Mouse (Mus musculus): ENCODE measurements around the gene Slc7a14. TPM values are rescaled to one million over a fixed set of nuclear protein-coding genes. Genes with fewer than 3 reads are reported as not detected.

Gene Slc7a14
- polyA plus RNA-seq, 1 experiment from 2014 or later: 8.2 TPM

DNA sequence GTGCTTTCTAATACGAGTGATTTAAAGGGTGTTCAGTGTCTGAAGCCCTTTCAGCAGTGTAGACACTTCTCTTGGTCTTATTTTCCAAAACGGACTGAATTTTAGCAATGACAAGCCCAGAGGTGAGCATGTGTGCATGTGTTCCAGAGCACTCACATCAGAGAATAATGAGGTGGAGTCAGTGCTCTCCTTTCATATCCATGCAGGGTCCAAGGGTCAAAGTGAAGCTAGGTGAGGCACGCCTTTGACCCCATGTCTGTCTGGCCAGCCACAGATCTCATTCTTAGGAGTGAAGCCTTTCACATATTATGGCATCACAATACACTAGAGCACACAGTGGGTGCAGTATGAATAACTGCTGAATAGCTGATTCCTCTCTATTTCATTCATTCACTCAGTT is 105.0 kb downstream of the Slc7a14 start:
- Histone ChIP-seq H3K4me3 (ENCODE audit: low read length) (no peak overlapping the region), H3K27ac (ENCODE audit: low read depth, low read length) (no peak overlapping the region), H3K4me2 (ENCODE audit: low read length) (no peak overlapping the region), H3K27me3 (replicated peaks; ENCODE audit: control insufficient read depth, insufficient read depth, low read length) (no peaks in the 10 kb centered on the region), H3K36me3 (ENCODE audit: control insufficient read depth, insufficient read depth, low read length) (no peaks in the 10 kb centered on the region), H3K4me1 (ENCODE audit: control insufficient read depth, insufficient read depth, low read depth, low read length) (peaks cover 3% of the 10 kb centered on the region; the same call in 1 of the 2 replicates), H3K9ac (ENCODE audit: low read depth, low read length) (no peak overlapping the region), H3K9me3 (ENCODE audit: control insufficient read depth, low read length) (no peaks in the 10 kb centered on the region)
- ATAC-seq: no peak
- WGBS: 86% methylated on average over 3 of the region's 3 CpGs

DNA sequence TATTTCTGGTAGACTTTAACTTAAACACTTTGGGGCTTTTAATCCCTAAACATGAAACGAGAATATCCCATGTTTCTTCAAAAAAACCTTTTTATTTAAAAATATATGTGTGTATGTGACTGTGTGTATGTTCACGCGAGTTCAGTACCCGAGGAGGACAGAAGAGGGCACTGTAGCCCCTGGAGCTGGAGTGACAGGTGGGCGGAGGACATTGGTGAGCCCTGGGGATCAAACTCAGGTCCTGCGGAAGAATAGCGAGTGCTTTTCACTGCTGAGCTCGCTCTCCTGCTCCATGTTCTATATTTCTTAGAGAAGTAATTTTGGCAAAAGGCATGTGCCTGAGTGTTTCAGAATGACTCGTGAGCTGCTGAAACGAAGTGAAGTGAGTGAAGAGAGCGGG is 106.2 kb downstream of the Slc7a14 start:
- Histone ChIP-seq H3K4me3 (ENCODE audit: low read length) (no peak overlapping the region), H3K4me2 (ENCODE audit: low read length) (no peak overlapping the region), H3K9ac (ENCODE audit: low read depth, low read length) (no peak overlapping the region), H3K36me3 (ENCODE audit: control insufficient read depth, insufficient read depth, low read length) (no peaks in the 10 kb centered on the region), H3K27me3 (replicated peaks; ENCODE audit: control insufficient read depth, insufficient read depth, low read length) (no peaks in the 10 kb centered on the region), H3K9me3 (ENCODE audit: control insufficient read depth, low read length) (no peaks in the 10 kb centered on the region), H3K27ac (ENCODE audit: low read depth, low read length) (no peak overlapping the region), H3K4me1 (ENCODE audit: control insufficient read depth, insufficient read depth, low read depth, low read length) (peaks cover under 1% of the 10 kb centered on the region; the same call in 1 of the 2 replicates)
- no peak for ATAC-seq
- WGBS: 95% methylated on average over 11 of the region's 11 CpGs

DNA sequence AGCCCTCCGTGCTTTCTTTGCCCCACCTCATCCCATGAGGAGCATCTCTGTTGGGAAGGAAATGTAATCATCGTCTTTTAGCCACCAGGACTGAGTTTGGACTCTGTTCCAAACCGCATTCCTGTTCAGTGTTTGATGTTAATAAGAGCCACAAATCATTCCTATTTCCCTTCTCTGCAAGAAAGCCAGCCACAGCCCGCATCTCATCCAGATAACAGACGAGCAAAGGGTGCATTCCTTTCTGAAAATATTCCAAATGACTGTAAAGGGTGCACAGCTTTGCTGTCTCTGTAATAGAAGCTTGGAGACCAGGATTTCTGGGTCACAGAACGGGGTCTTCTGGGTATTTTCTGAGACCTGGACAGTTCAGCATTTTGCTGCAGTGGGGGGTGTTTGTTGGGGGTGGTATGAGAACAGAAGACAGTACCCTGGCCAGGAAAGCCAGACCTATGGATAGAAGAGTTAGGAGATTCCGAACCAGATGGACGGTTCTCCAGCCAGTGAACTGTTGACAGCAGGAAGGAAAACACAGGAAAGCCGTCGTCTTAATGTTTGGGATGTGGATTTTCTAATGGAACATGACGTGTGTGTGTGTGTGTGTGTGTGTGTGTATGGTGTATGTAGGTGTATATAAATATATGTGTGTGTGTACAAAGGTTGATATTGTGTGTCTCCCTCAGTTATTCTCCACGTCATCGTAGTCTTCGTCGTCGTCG is 110.9 kb downstream of the Slc7a14 start:
- no peak overlapping the region for H3K9ac ChIP-seq (ENCODE audit: low read depth, low read length)
- no peaks in the 10 kb centered on the region for H3K36me3 ChIP-seq (ENCODE audit: control insufficient read depth, insufficient read depth, low read length)
- H3K4me3 ChIP-seq (ENCODE audit: low read length): no peak overlapping the region
- no peaks in the 10 kb centered on the region for H3K27me3 ChIP-seq (replicated peaks; ENCODE audit: control insufficient read depth, insufficient read depth, low read length)
- H3K9me3 ChIP-seq (ENCODE audit: control insufficient read depth, low read length): no peaks in the 10 kb centered on the region
- no peak for ATAC-seq
- WGBS: 86% methylated on average over 17 of the region's 17 CpGs
- no peak overlapping the region for H3K27ac ChIP-seq (ENCODE audit: low read depth, low read length)
- H3K4me2 ChIP-seq (ENCODE audit: low read length): no peak overlapping the region
- H3K4me1 ChIP-seq (ENCODE audit: control insufficient read depth, insufficient read depth, low read depth, low read length): no peaks in the 10 kb centered on the region

DNA sequence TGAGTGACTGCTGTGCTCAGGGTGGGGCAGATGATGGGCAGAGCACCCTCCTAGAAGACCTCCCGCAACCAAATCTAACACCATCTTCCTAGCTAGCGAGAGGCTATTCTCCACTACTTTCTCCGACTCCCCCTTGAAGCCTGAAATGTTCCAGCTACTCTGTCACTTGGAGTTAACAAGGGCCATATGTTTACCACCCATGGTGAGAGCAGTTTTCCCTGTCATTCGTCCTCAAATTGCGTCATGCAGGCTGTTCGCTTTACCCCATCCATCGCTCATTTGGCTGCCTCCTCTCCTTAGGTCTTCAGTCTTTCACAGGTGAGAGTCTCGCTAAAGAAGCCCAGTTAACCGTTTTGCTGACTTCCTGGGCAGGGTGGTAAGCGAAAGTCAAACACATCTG is 118.8 kb downstream of the Slc7a14 start:
- H3K4me3 ChIP-seq (ENCODE audit: low read length): no peak overlapping the region
- ATAC-seq: no peak
- H3K36me3 ChIP-seq (ENCODE audit: control insufficient read depth, insufficient read depth, low read length): no peaks in the 10 kb centered on the region
- no peak overlapping the region for H3K9ac ChIP-seq (ENCODE audit: low read depth, low read length)
- H3K9me3 ChIP-seq (ENCODE audit: control insufficient read depth, low read length): 0 out of 2 replicates have a peak, but pooled peaks cover 2% of the 10 kb centered on the region
- no peaks in the 10 kb centered on the region for H3K27me3 ChIP-seq (replicated peaks; ENCODE audit: control insufficient read depth, insufficient read depth, low read length)
- H3K27ac ChIP-seq (ENCODE audit: low read depth, low read length): no peak overlapping the region
- no peak overlapping the region; the same call in 1 of the 2 replicates for H3K4me2 ChIP-seq (ENCODE audit: low read length)
- H3K4me1 ChIP-seq (ENCODE audit: control insufficient read depth, insufficient read depth, low read depth, low read length): no peaks in the 10 kb centered on the region
- WGBS: 61% methylated on average over 10 of the region's 10 CpGs

DNA sequence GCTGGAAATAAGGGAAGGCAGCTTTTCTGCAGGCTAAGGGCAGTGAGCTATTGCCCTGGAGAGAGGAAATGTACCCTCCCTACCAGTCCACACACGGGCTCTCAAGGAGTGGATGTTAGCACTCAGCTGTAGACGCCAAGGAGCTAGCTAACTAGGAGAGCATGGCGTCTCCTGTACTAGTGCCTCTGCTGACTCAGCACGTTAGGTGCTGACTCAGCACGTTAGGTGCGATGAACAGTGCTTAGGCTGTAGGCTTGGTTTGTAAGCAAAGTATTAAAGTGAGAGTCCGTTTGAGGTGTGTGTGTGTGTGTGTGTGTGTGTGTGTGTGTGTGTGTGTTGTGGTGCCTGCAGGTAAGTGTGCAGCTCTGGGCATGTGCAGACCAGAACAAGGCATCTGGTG is 119.8 kb downstream of the Slc7a14 start:
- no peak for ATAC-seq
- no peak overlapping the region for H3K27ac ChIP-seq (ENCODE audit: low read depth, low read length)
- no peaks in the 10 kb centered on the region for H3K4me1 ChIP-seq (ENCODE audit: control insufficient read depth, insufficient read depth, low read depth, low read length)
- H3K9me3 ChIP-seq (ENCODE audit: control insufficient read depth, low read length): 0 out of 2 replicates have a peak, but pooled peaks cover 2% of the 10 kb centered on the region
- no peaks in the 10 kb centered on the region for H3K36me3 ChIP-seq (ENCODE audit: control insufficient read depth, insufficient read depth, low read length)
- H3K9ac ChIP-seq (ENCODE audit: low read depth, low read length): no peak overlapping the region
- WGBS: 91% methylated on average over 7 of the region's 7 CpGs
- H3K27me3 ChIP-seq (replicated peaks; ENCODE audit: control insufficient read depth, insufficient read depth, low read length): no peaks in the 10 kb centered on the region
- no peak overlapping the region for H3K4me3 ChIP-seq (ENCODE audit: low read length)
- no peak overlapping the region for H3K4me2 ChIP-seq (ENCODE audit: low read length)

DNA sequence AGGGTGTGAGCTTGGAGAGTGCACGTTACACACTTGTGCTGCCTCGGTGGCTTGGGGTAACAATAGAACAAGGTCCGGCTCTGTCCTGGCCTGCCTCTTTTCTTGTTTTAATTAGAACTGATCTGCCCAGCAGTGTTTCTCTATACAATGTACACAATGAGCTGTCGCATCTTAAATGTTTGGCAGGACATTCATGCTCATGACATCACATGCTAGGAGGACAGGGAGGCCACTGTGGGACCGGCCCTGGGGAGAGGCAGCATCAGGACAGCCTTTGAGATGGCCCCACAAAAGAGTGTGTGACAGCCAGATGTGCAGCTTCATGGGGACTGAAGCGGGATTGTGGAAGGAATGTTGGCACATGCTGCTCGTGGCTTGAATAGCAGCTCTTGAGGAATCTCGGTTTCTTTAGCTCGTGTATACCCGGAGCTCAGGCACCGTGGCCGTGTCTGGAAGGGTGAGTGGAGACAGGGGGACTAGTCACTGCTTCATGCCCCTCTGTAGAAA is 143.8 kb downstream of the Slc7a14 start:
- Histone ChIP-seq H3K9me3 (ENCODE audit: control insufficient read depth, low read length) (no peaks in the 10 kb centered on the region), H3K27ac (ENCODE audit: low read depth, low read length) (no peak overlapping the region), H3K27me3 (replicated peaks; ENCODE audit: control insufficient read depth, insufficient read depth, low read length) (no peaks in the 10 kb centered on the region), H3K36me3 (ENCODE audit: control insufficient read depth, insufficient read depth, low read length) (no peaks in the 10 kb centered on the region), H3K4me2 (ENCODE audit: low read length) (peak overlapping the region; percentile 11), H3K9ac (ENCODE audit: low read depth, low read length) (no peak overlapping the region), H3K4me1 (ENCODE audit: control insufficient read depth, insufficient read depth, low read depth, low read length) (no peaks in the 10 kb centered on the region), H3K4me3 (ENCODE audit: low read length) (no peak overlapping the region)
- ATAC-seq: peak; percentile 88
- 21% methylated on average over 12 of the region's 12 CpGs for WGBS

DNA sequence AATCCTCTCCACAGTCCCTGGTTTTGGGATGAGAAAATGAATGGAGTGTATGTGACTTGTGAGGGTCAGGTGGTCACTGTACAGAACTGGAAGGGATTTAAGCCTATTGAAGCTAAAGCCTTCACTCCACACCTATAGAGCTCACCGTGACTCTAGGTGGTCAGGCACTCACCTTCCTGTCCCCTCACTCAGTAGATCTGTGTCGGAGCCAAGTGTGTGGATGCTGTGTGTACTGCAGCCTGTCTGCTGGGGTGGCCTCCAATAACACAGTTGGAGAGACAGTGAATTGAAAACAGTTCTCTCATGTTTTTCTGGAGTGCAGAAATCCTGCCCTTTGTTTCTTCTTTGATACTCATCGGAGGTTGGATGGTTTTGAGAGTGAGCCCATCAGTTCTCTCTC is 144.4 kb downstream of the Slc7a14 start:
- Histone ChIP-seq H3K4me1 (ENCODE audit: control insufficient read depth, insufficient read depth, low read depth, low read length) (no peaks in the 10 kb centered on the region), H3K27ac (ENCODE audit: low read depth, low read length) (no peak overlapping the region), H3K4me3 (ENCODE audit: low read length) (no peak overlapping the region), H3K4me2 (ENCODE audit: low read length) (no peak overlapping the region), H3K27me3 (replicated peaks; ENCODE audit: control insufficient read depth, insufficient read depth, low read length) (no peaks in the 10 kb centered on the region), H3K9ac (ENCODE audit: low read depth, low read length) (no peak overlapping the region), H3K36me3 (ENCODE audit: control insufficient read depth, insufficient read depth, low read length) (no peaks in the 10 kb centered on the region), H3K9me3 (ENCODE audit: control insufficient read depth, low read length) (no peaks in the 10 kb centered on the region)
- ATAC-seq: peak; percentile 60
- WGBS: 56% methylated on average over 3 of the region's 3 CpGs

DNA sequence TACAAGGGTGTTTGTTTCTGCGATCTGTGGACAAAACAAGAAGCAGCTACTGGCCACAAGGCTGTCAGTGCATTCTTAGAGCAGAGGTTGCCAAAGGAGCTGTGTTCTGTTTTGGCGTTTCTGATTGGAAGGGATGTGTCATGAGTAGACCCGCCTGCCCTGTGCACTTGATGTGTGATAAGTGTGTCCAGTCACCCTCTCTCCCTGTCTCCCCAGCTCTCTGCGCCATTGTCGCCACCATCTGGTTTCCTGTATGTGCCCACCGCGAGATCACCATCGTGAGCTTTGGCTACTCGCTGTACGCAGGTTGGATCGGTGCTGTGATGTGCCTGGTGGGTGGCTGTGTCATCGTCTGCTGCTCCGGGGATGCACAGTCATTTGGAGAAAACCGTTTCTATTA is 147.3 kb downstream of the Slc7a14 start:
- 91% methylated on average over 14 of the region's 14 CpGs for WGBS
- no peaks in the 10 kb centered on the region for H3K36me3 ChIP-seq (ENCODE audit: control insufficient read depth, insufficient read depth, low read length)
- no peaks in the 10 kb centered on the region for H3K9me3 ChIP-seq (ENCODE audit: control insufficient read depth, low read length)
- no peaks in the 10 kb centered on the region for H3K27me3 ChIP-seq (replicated peaks; ENCODE audit: control insufficient read depth, insufficient read depth, low read length)
- H3K4me1 ChIP-seq (ENCODE audit: control insufficient read depth, insufficient read depth, low read depth, low read length): no peaks in the 10 kb centered on the region
- no peak for ATAC-seq
- no peak overlapping the region for H3K4me2 ChIP-seq (ENCODE audit: low read length)
- H3K9ac ChIP-seq (ENCODE audit: low read depth, low read length): no peak overlapping the region
- H3K27ac ChIP-seq (ENCODE audit: low read depth, low read length): no peak overlapping the region
- H3K4me3 ChIP-seq (ENCODE audit: low read length): no peak overlapping the region

DNA sequence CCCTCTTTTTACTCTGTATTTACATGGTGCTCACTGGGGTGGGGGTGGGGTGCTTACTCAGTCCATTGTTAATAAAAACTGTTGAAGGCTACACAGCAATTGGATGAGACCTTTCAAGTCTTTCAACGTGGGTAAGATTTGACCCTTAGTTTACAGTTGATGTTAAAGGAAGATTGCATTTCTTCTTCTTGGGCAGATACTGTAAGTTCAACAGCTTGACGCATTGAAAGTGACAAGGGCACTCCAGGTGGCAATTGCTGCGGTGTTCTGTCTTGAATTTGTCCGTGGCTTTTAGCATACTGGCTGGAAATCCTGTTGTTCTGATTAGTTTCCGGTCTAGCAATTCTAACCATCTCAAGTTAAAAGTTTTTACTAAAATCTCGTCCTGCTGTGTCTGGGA is 148.8 kb downstream of the Slc7a14 start:
- Histone ChIP-seq H3K9me3 (ENCODE audit: control insufficient read depth, low read length) (no peaks in the 10 kb centered on the region), H3K9ac (ENCODE audit: low read depth, low read length) (no peak overlapping the region), H3K4me2 (ENCODE audit: low read length) (no peak overlapping the region), H3K36me3 (ENCODE audit: control insufficient read depth, insufficient read depth, low read length) (no peaks in the 10 kb centered on the region), H3K4me1 (ENCODE audit: control insufficient read depth, insufficient read depth, low read depth, low read length) (no peaks in the 10 kb centered on the region), H3K27me3 (replicated peaks; ENCODE audit: control insufficient read depth, insufficient read depth, low read length) (no peaks in the 10 kb centered on the region), H3K27ac (ENCODE audit: low read depth, low read length) (no peak overlapping the region), H3K4me3 (ENCODE audit: low read length) (no peak overlapping the region)
- ATAC-seq: no peak
- WGBS: 24% methylated on average over 6 of the region's 6 CpGs
